In genomic region chr2:36415591-36415990, GRCm38 (mm10) we compare ENCODE assay signal across 14 mouse cellular contexts. TPM values are rescaled to one million over a fixed set of nuclear protein-coding genes. Genes with fewer than 3 reads are reported as not detected.
"Had no signal": no experiment of that assay in that cellular context is flagged by ENCODE, and none has a peak within 500 bp of the region (broad histone marks: within the 10 kb centered on the region; RNA-seq: fewer than 3 reads in every experiment).

No protein-coding gene starts in this region.

RNA-seq across cellular contexts. Expression of gene Olfr339, which starts 3.2 kb away (rescaled TPM):
- total RNA-seq: neutrophil, adult 5-6 weeks had no signal
- polyA plus RNA-seq: neural tube, embryonic 13.5 days; neural tube, embryonic 14.5 days; neural tube, embryonic 15.5 days; small intestine, adult 2 months; spleen, adult 2 months; stomach, embryonic 14.5 days; stomach, embryonic 15.5 days; stomach, embryonic 16.5 days; stomach, postnatal 0 days; testis, adult 2 months; thymus, adult 2 months; thymus, postnatal 0 days; urinary bladder, adult 2 months had no signal

RNA-seq across cellular contexts. Expression of gene Olfr340, which starts 36.8 kb away (rescaled TPM):
- total RNA-seq: neutrophil, adult 5-6 weeks had no signal
- polyA plus RNA-seq: neural tube, embryonic 13.5 days; neural tube, embryonic 14.5 days; neural tube, embryonic 15.5 days; small intestine, adult 2 months; spleen, adult 2 months; stomach, embryonic 14.5 days; stomach, embryonic 15.5 days; stomach, embryonic 16.5 days; stomach, postnatal 0 days; testis, adult 2 months; thymus, adult 2 months; thymus, postnatal 0 days; urinary bladder, adult 2 months had no signal

RNA-seq across cellular contexts. Expression of gene Olfr338, which starts 42.3 kb away (rescaled TPM):
- total RNA-seq: neutrophil, adult 5-6 weeks had no signal
- polyA plus RNA-seq: neural tube, embryonic 14.5 days; small intestine, adult 2 months; spleen, adult 2 months; stomach, embryonic 14.5 days; stomach, embryonic 15.5 days; stomach, postnatal 0 days; testis, adult 2 months; thymus, adult 2 months; thymus, postnatal 0 days; urinary bladder, adult 2 months had no signal
